Mouse (Mus musculus) lung, embryonic 16.5 days (tissue): ENCODE measurements at regions not wholly inside any gene's neighbourhood (a gene's known extent, or its start where the extent isn't known, plus 50 kb on each side); places are given as distances from the start of the nearest gene placed in this dataset.

Experiments
- ATAC-seq: fragments of 200-750 bp; cut with Nextera tagmentation; 2 replicates; pipeline ENCODE4 v1.8.0; 2017; ENCODE audit warnings: low read depth, mild to moderate bottlenecking, moderate library complexity
- H3K27ac ChIP-seq: fragments of 300-500 bp; sonication (generic); 2 replicates; pipeline ENCODE4 v1.5.1; 2014; ENCODE audit warnings: mild to moderate bottlenecking, control low read depth, low read length
- H3K27me3 ChIP-seq: fragments of 300-500 bp; sonication (generic); 2 replicates; pipeline ENCODE4 v1.6.1; 2014; ENCODE audit warnings: low read depth, low read length, mixed read lengths; ENCODE audit not compliant: control insufficient read depth, insufficient read depth
- H3K36me3 ChIP-seq: fragments of 300-500 bp; sonication (generic); 2 replicates; pipeline ENCODE4 v1.6.1; 2014; ENCODE audit warnings: low read length; ENCODE audit not compliant: control insufficient read depth, insufficient read depth
- H3K4me1 ChIP-seq: fragments of 300-500 bp; sonication (generic); replicated peaks from 2 replicates; pipeline ENCODE4 v1.6.1; 2014; ENCODE audit warnings: low read length, mixed read lengths; ENCODE audit not compliant: control insufficient read depth, insufficient read depth
- H3K4me2 ChIP-seq: fragments of 300-500 bp; sonication (generic); 2 replicates; pipeline ENCODE4 v1.6.1; 2014; ENCODE audit warnings: low read depth, low read length, control low read depth
- H3K4me3 ChIP-seq: fragments of 300-500 bp; sonication (generic); 2 replicates; pipeline ENCODE4 v1.5.1; 2014; ENCODE audit warnings: mild to moderate bottlenecking, low read length, control low read depth
- H3K9ac ChIP-seq: fragments of 300-500 bp; sonication (generic); 2 replicates; pipeline ENCODE4 v1.6.1; 2014; ENCODE audit warnings: low read length, control low read depth
- H3K9me3 ChIP-seq: fragments of 300-500 bp; sonication (generic); 2 replicates; pipeline ENCODE4 v1.6.1; 2016; ENCODE audit warnings: low read length; ENCODE audit not compliant: control insufficient read depth
- WGBS: fragments of 180-500 bp; shearing (Covaris S2); extraction: QIAGEN DNeasy Blood & Tissue Kit; methylation state at CpG from one replicate; pipeline ENCODE4 v1.1.7; 2014; 5-methylcytosine and 5-hydroxymethylcytosine counted together

GRCm38 (mm10) chr9:94368231-94368936 lies 169.5 kb downstream of the 1190002N15Rik start:
- Histone ChIP-seq H3K27ac (no peak overlapping the region), H3K4me3 (no peak overlapping the region), H3K4me1 (no peaks in the 10 kb centered on the region), H3K9me3 (no peaks in the 10 kb centered on the region), H3K36me3 (no peaks in the 10 kb centered on the region), H3K27me3 (no peaks in the 10 kb centered on the region), H3K9ac (no peak overlapping the region), H3K4me2 (no peak overlapping the region)
- 68% methylated on average over 7 of the region's 7 CpGs for WGBS
- ATAC-seq, result no peak

- H3K4me1 ChIP-seq, result no peaks in the 10 kb centered on the region
- no peak for ATAC-seq
- 53% methylated on average over 7 of the region's 7 CpGs for WGBS
- no peak overlapping the region for H3K4me3 ChIP-seq
- H3K9ac ChIP-seq, result no peak overlapping the region
- no peaks in the 10 kb centered on the region for H3K27me3 ChIP-seq
- H3K27ac ChIP-seq, result no peak overlapping the region
- H3K9me3 ChIP-seq, result no peaks in the 10 kb centered on the region
- H3K4me2 ChIP-seq, result no peak overlapping the region
- H3K36me3 ChIP-seq, result no peaks in the 10 kb centered on the region
Observed at GRCm38 (mm10) chr9:94361877-94362697, 175.8 kb downstream of the 1190002N15Rik start.

DNA sequence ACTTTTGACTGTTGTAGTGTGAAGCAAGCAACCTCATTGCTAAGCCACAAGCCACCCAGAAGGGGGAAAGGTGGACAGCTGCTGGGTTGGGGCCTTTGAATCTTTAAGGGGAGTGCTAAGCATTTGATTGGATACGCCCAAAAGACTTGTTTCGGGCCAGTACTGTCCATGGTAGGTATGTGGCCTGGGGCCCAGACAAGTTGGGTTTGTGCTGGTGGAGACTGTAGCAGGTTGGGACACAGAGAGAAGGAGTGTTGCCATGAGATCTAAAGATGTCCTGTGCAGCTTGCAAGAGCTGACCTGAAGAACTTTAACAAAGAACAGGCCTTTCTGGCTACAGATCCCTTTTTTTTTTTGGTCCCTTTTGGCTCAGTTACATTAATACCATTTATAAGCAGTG lies 176.9 kb downstream of the 1190002N15Rik start:
- no peak overlapping the region for H3K4me3 ChIP-seq
- H3K27ac ChIP-seq, result no peak overlapping the region
- no peaks in the 10 kb centered on the region for H3K9me3 ChIP-seq
- 88% methylated on average over 2 of the region's 2 CpGs for WGBS
- no peaks in the 10 kb centered on the region for H3K27me3 ChIP-seq
- no peak overlapping the region for H3K9ac ChIP-seq
- no peak overlapping the region for H3K4me2 ChIP-seq
- ATAC-seq, result no peak
- H3K4me1 ChIP-seq, result no peaks in the 10 kb centered on the region
- H3K36me3 ChIP-seq, result no peaks in the 10 kb centered on the region

DNA sequence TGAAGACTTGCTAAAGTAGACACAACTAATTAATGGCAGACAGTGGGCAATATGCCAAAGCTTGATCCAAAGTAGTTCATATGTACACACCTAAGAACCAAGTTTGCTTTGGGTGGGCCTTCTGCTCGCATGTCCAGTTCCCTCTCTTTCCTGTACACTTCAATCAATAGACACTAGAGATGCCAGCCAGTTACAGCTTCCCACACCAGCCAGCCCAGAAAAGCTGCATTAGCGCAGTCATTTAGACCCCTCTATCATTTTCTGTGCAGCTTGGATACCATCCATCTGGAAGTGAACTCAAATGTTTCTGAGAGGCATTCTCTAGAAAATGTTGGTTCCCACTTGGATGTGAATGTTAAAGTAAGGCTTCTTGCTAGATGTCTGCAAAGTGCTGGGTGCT lies 179.7 kb downstream of the 1190002N15Rik start:
- Histone ChIP-seq H3K4me3 (no peak overlapping the region), H3K27me3 (no peaks in the 10 kb centered on the region), H3K9ac (no peak overlapping the region), H3K4me2 (no peak overlapping the region), H3K36me3 (no peaks in the 10 kb centered on the region), H3K27ac (no peak overlapping the region), H3K4me1 (no peaks in the 10 kb centered on the region), H3K9me3 (no peaks in the 10 kb centered on the region)
- no peak for ATAC-seq
- WGBS, result 58% methylated on average over 2 of the region's 2 CpGs

GRCm38 (mm10) chr9:94342011-94342410 lies 195.9 kb downstream of the 1190002N15Rik start:
- H3K36me3 ChIP-seq, result no peaks in the 10 kb centered on the region
- no peaks in the 10 kb centered on the region for H3K4me1 ChIP-seq
- H3K27ac ChIP-seq, result no peak overlapping the region
- ATAC-seq, result no peak
- H3K9me3 ChIP-seq, result no peaks in the 10 kb centered on the region
- 81% methylated on average over 4 of the region's 4 CpGs for WGBS
- no peak overlapping the region for H3K4me3 ChIP-seq
- no peak overlapping the region for H3K4me2 ChIP-seq
- H3K9ac ChIP-seq, result no peak overlapping the region
- no peaks in the 10 kb centered on the region for H3K27me3 ChIP-seq

DNA sequence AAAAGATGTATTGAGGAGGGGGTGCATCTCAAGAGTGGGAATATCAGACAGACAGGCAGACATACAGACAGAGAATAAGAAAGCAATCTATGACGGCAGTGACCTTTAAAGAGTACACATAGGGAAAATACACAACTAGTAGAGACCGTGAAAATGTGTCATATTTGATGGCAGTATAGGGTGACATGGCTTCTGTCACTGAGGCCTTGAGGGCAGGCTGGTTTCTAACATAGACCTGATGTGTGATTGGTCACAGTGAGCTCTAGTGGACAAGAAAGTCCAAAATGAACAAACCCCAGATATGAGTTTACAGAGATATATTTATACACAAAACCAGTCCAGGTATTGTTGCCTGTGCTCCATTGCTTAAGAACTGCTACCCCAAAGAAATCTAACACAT lies 196.3 kb downstream of the 1190002N15Rik start:
- H3K27me3 ChIP-seq, result no peaks in the 10 kb centered on the region
- no peak overlapping the region for H3K9ac ChIP-seq
- ATAC-seq, result no peak
- H3K27ac ChIP-seq, result no peak overlapping the region
- 82% methylated on average over 2 of the region's 2 CpGs for WGBS
- no peaks in the 10 kb centered on the region for H3K9me3 ChIP-seq
- H3K4me1 ChIP-seq, result no peaks in the 10 kb centered on the region
- no peaks in the 10 kb centered on the region for H3K36me3 ChIP-seq
- H3K4me3 ChIP-seq, result no peak overlapping the region
- no peak overlapping the region for H3K4me2 ChIP-seq

GRCm38 (mm10) chr9:94333450-94333849 lies 204.4 kb downstream of the 1190002N15Rik start:
- ATAC-seq, result no peak
- Histone ChIP-seq H3K9ac (no peak overlapping the region), H3K4me3 (no peak overlapping the region), H3K4me2 (no peak overlapping the region), H3K36me3 (no peaks in the 10 kb centered on the region), H3K27ac (no peak overlapping the region), H3K27me3 (no peaks in the 10 kb centered on the region), H3K4me1 (no peaks in the 10 kb centered on the region), H3K9me3 (no peaks in the 10 kb centered on the region)
- WGBS, result 51% methylated on average over 5 of the region's 5 CpGs

GRCm38 (mm10) chr9:94323011-94323410 lies 214.9 kb downstream of the 1190002N15Rik start:
- Histone ChIP-seq H3K4me2 (no peak overlapping the region), H3K27me3 (no peaks in the 10 kb centered on the region), H3K9me3 (no peaks in the 10 kb centered on the region), H3K27ac (no peak overlapping the region), H3K36me3 (no peaks in the 10 kb centered on the region), H3K4me1 (no peaks in the 10 kb centered on the region), H3K4me3 (no peak overlapping the region), H3K9ac (no peak overlapping the region)
- ATAC-seq, result no peak
- 84% methylated on average over 3 of the region's 3 CpGs for WGBS

DNA sequence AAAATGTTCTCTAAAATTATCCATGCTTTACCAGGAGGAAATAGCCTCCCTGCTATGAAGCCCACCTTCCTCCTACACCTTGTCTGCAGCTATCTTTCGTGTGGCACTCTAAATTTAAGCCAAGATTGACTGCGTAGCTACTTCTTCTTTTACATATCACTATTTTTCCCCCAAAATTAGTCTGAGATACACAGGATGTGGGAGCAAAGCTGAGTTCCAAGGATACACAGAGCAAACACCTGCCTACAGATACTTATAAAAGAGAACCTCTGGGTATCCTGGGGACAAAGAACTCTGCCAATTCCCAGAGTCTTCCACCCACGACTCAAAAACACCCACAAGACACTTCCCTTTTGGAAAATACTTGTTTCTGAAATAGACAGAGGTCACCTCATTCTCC lies 235.3 kb downstream of the 1190002N15Rik start:
- Histone ChIP-seq H3K4me1 (no peaks in the 10 kb centered on the region), H3K9me3 (no peaks in the 10 kb centered on the region), H3K27me3 (no peaks in the 10 kb centered on the region), H3K36me3 (no peaks in the 10 kb centered on the region), H3K4me2 (no peak overlapping the region), H3K9ac (no peak overlapping the region), H3K27ac (no peak overlapping the region), H3K4me3 (no peak overlapping the region)
- no peak for ATAC-seq
- WGBS, result 68% methylated on average over 3 of the region's 3 CpGs
